Mouse (Mus musculus) right cerebral cortex, postnatal 36 days (tissue): ENCODE results near the gene Ephb4.
A peak's percentile ranks its signal among the peaks of the same experiment; 100 is the strongest.

Experiments used
- DNase-seq, 2 experiments: peaks; one replicate each; pipeline ENCODE4 v3.0.0; 2022; ENCODE audit warnings: low spot score in 2 of 2, mixed read lengths in 1 of 2

Ephb4 gene

GRCm38 (mm10) chr5:137349384-137350204 is at the start of gene Ephb4:
Gene Ephb4 (plus strand): TSS chr5:137350109.
- peak; percentile 32 to 40 for DNase-seq

GRCm38 (mm10) chr5:137301253-137301652 is 48.7 kb upstream of the Ephb4 start:
- no peak for DNase-seq

GRCm38 (mm10) chr5:137303609-137304008 is 46.3 kb upstream of the Ephb4 start:
- no peak for DNase-seq

GRCm38 (mm10) chr5:137304165-137304564 is 45.7 kb upstream of the Ephb4 start:
- DNase-seq = no peak

DNA sequence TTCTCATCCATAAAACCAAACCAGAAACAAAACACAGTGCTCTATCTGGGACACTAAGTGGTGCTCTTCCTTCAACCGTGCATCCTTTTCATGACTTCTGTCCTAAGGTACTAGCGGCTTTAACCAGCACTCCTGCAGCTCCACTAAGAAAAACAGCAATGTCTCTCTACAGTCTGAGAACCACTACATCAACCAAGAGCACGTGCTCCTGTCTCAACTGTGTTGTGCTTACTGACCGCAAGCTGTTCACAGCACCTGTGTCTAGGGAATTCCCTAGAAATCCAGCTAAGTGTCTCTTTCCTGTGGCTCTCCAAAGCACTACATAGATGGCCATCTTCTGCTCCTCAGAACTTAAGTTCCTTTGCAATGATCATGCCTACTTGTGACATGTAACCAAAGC is 45.1 kb upstream of the Ephb4 start:
- DNase-seq = no peak

DNA sequence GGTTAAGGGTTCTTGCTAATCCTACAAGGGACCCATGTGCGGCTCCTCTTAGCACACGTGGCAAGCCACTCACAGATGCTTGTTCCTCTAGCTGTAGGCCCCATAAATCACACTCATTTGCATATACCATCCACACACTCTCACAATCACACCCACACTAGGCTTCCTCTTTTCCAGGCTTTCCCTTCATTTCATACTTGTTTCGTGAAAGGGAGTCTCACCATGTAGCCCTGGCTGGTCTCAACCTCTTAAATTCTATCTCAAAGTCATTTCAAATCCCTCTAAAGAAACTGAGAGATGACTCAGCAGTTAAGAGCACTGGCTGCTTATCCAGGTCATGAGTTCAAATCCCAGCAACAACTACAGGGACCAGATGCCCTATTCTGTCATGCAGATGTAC is 44.1 kb upstream of the Ephb4 start:
- DNase-seq = no peak

DNA sequence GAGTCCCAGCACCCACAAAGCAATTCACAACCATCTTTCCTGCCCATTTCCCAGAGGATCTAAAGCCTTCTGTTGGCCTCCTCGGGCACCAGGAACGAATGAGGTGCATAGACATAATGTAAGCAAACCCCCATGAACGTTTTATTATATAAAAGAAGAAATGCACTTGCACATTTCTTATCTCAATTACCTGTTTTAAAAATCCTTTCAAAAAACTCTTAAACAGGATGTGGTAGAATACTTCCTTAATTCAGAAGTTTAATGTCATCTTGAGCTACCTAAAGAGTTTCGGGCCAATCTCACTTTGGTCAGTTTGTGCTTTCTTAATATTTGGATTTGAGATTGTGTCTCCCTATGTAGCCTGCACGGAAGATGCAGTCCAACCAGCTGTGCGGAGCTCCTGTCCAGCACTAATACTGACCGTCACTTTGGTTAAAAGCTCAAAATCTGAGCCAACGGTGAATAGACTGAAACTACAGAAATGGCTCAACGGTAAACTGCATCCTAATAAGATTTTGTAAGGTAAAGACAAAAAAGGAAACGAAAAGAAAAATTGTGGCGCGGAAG is 43.4 kb upstream of the Ephb4 start:
- no peak for DNase-seq

DNA sequence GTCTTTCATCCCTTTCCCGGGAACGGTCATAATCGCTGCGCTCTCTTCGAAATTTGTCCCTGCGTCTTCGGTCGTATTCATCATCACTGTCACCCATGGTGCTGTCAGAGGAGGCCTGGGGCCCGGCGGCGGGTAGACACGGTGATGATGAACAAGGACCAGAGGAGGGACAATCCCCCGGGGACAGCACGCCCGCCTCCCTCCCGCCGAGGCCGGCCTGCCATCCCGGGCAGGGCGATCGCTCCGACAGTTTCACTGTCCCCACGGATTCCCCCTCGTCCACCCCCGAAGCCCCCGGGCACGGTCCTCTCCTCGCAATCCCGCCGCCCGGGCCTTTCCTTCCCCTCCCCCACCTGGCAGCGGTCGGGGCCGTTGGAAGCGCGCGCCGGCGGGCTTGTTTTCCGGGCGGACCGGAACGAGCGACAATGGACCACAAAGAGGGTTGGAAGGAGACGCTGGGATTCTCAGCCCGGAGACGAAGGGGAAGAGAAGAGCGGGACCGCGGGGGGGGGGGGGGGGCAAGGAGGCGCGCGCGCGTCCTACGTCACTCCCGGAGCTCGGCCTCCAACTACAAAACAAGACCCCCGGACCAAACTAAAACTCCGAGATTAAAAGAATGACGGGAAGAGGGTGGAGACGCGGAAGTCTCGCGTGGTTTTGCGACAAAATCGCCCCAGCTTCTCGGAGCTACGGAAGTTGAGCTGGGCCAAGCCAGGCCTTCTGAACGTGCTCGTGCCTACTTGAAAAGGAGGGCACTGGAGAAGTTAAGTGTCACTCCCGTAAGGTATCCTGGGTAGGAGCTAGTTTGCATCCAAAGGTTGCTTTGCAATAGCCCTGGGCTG is 42.6 kb upstream of the Ephb4 start, which contains the start of gene Srrt:
Srrt (minus strand) TSS at position 604 of the 842 bp plus-strand sequence.
- DNase-seq = peak; percentile 89

GRCm38 (mm10) chr5:137308356-137308755 is 41.6 kb upstream of the Ephb4 start:
- no peak for DNase-seq

GRCm38 (mm10) chr5:137313466-137314192 is 36.3 kb upstream of the Ephb4 start:
- DNase-seq = no peak

GRCm38 (mm10) chr5:137314193-137315083 is 35.5 kb upstream of the Ephb4 start, which contains the start of gene Trip6:
Gene Trip6 (minus strand): TSS chr5:137314404.
- no peak for DNase-seq

DNA sequence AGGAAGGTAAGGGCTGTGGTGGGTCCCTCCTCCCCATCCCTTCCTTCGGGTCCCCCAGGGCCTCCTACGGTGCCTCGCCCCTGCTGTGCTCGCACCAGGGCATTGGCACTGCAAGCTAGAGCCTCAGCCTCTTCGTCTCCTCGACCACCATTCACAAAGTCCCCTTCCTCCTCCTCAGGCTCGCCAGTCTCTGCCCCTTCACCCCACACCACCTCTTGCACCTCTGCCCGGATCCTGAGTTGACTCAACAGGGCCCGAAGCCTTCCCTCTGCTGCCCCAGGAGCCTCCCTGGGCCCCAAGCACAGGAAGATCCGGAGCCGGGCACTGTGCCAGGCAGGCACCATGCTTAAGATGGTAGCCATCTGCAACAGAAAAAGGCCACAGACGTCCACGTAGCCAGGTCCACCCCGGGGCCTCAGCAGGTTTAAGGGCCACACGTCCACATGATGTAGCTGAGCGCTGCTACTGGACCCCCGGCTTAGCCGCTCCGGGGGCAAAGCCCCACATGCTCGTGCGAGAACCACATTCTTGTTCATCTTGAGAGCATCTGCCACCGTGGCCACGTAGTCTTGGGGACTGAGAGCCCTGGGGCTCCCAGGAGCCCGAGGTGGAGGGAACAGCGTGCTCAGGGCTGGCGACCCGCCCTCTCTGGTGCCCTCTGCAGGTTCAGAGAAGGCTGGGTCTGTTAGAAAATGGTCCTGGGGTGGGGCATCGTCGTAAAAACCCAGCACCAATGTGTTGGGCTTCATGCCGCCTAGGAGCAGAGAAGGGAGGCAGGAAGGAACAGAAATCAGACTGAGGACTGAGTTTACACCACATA is 34.6 kb upstream of the Ephb4 start:
- no peak for DNase-seq

GRCm38 (mm10) chr5:137317361-137317760 is 32.5 kb upstream of the Ephb4 start:
- DNase-seq = no peak

DNA sequence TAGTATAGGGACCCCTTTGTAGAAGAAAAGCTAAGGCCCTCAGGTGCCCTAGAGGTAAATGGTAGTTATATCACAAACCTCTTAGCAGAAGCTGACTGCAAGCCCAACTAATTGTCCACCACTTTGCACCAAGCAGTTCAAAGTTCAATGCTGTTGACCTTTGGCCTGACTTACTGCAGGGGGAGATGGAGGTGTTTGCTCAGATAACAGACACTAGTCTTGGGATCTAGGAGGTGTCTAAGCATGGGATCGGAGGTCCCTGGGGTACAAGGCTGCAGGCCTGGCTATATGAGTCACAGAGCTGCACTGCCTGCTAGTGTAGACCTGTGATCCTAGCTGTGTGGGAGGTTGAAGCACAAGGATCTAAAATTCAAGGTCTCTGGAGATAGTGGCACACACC is 31.3 kb upstream of the Ephb4 start:
- no peak for DNase-seq

GRCm38 (mm10) chr5:137320996-137321395 is 28.9 kb upstream of the Ephb4 start:
- no peak for DNase-seq

GRCm38 (mm10) chr5:137330910-137331309 is 19.0 kb upstream of the Ephb4 start:
- no peak for DNase-seq

- no peak for DNase-seq
Measured at GRCm38 (mm10) chr5:137332857-137333511, 16.9 kb upstream of the Ephb4 start.

- DNase-seq = peak; percentile 90
Measured at GRCm38 (mm10) chr5:137333512-137334174, 16.3 kb upstream of the Ephb4 start, which contains the start of gene Slc12a9. Gene Slc12a9 (minus strand): TSS chr5:137333597.

DNA sequence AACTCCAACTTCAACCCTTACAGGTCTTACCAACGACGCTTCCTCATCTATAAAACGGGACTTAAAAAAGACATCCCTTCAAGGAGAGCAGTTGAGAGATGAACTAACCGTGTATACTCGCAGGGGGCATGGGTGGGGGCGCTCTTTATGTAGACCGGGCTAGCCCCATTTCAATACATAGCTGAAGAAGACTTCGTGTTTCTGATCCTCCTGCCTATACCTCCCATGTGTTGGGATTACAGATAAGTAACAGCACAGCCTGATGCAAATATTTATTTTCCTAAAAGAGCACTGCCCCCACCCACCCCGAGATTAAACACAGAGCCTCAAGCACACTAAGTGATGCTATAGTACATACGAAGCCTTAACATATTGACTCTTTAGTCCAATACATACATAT is 15.6 kb upstream of the Ephb4 start:
- DNase-seq = no peak
